Mouse (Mus musculus): ENCODE data around the gene Gabarapl2. TPM values are rescaled to one million over a fixed set of nuclear protein-coding genes. Genes with fewer than 3 reads are reported as not detected.

Gene Gabarapl2
- polyA plus RNA-seq, 1 experiment, result 94.9 TPM

- Histone ChIP-seq H3K4me1 (ENCODE audit: control insufficient read depth, insufficient read depth, low read length) (no peaks in the 10 kb centered on the region), H3K4me3 (ENCODE audit: insufficient read depth, low read length) (no peak overlapping the region), H3K27ac (ENCODE audit: insufficient read depth, low read depth, low read length) (no peak overlapping the region)
- no peak for TF ChIP-seq CTCF (IDR thresholded peaks at IDR 0.05; ENCODE audit: low read depth, low read length)
- TF ChIP-seq POLR2A (IDR thresholded peaks at IDR 0.05; ENCODE audit: borderline replicate concordance, low read depth, low read length), result no peak
Measured at GRCm38 (mm10) chr8:111982116-111982515, 41.6 kb downstream of the Gabarapl2 start.

GRCm38 (mm10) chr8:111984511-111984910 lies 44.0 kb downstream of the Gabarapl2 start:
- no peak overlapping the region for H3K27ac ChIP-seq (ENCODE audit: insufficient read depth, low read depth, low read length)
- no peak overlapping the region for H3K4me3 ChIP-seq (ENCODE audit: insufficient read depth, low read length)
- no peak for TF ChIP-seq POLR2A (IDR thresholded peaks at IDR 0.05; ENCODE audit: borderline replicate concordance, low read depth, low read length)
- TF ChIP-seq CTCF (IDR thresholded peaks at IDR 0.05; ENCODE audit: low read depth, low read length), result no peak
- H3K4me1 ChIP-seq (ENCODE audit: control insufficient read depth, insufficient read depth, low read length), result no peaks in the 10 kb centered on the region

GRCm38 (mm10) chr8:111989911-111990310 lies 49.4 kb downstream of the Gabarapl2 start:
- no peaks in the 10 kb centered on the region for H3K4me1 ChIP-seq (ENCODE audit: control insufficient read depth, insufficient read depth, low read length)
- no peak overlapping the region for H3K27ac ChIP-seq (ENCODE audit: insufficient read depth, low read depth, low read length)
- H3K4me3 ChIP-seq (ENCODE audit: insufficient read depth, low read length), result no peak overlapping the region
- TF ChIP-seq POLR2A (IDR thresholded peaks at IDR 0.05; ENCODE audit: borderline replicate concordance, low read depth, low read length), result no peak
- TF ChIP-seq CTCF (IDR thresholded peaks at IDR 0.05; ENCODE audit: low read depth, low read length), result peak; percentile 61

DNA sequence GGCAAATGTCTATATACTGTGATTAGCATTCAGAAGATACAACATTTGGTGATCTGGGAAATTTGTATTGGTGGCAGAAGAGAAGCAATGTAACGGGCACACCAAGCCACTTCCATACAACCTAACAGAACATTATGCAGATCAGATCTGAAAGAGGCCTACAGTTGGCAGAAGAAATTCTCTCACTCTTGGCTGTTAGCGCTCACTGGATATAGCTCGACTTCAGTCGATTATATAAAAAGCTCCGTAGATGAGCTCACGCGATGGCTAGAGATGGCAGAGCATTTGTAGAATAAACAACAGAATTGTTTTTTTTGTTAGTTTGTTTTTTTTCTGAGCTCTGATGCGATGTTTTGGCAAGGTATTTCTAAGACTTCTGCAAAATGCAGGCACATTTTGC lies 50.8 kb downstream of the Gabarapl2 start:
- Histone ChIP-seq H3K4me3 (ENCODE audit: insufficient read depth, low read length) (peak overlapping the region; percentile 90), H3K27ac (ENCODE audit: insufficient read depth, low read depth, low read length) (no peak overlapping the region), H3K4me1 (ENCODE audit: control insufficient read depth, insufficient read depth, low read length) (no peaks in the 10 kb centered on the region)
- TF ChIP-seq POLR2A (IDR thresholded peaks at IDR 0.05; ENCODE audit: borderline replicate concordance, low read depth, low read length), result no peak
- no peak for TF ChIP-seq CTCF (IDR thresholded peaks at IDR 0.05; ENCODE audit: low read depth, low read length)

DNA sequence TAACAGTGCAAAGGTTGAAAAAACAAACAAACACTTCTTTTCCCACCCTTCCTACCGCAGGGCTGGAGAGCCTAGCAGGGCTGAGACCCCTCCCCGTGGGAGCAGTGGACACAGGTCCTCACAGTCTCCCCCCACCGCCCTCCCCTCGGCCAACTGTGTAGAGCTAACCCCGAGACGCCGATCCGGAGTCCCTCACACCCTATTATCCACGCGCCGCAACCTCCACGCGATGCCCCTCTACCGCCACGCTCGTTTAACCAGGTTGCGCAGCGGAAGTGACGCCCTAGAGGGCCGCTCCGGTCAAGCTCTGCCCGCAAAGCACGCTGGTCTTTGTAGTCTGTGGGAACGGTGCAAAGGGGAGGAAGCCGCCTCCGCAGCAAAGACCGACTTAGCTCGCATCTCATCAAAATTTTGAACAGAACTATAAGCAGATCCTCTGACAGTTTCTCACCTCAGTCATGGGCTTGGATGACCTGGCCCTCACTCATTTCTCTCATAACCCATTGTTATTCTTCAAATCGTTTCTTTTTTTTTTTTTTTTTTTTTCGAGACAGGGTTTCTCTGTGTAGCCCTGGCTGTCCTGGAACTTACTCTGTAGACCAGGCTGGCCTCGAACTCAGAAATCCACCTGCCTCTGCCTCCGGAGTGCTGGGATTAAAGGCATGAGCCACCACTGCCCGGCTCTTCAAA lies 51.7 kb downstream of the Gabarapl2 start, which contains the start of gene Adat1:
TSS of gene Adat1 (minus strand) at position 290 of the 690 bp plus-strand sequence.
- Histone ChIP-seq H3K4me3 (ENCODE audit: insufficient read depth, low read length) (peak within 1 kb of the TSS; percentile 90), H3K27ac (ENCODE audit: insufficient read depth, low read depth, low read length) (no peak within 1 kb of the TSS), H3K4me1 (ENCODE audit: control insufficient read depth, insufficient read depth, low read length) (no peaks in the 10 kb centered on the region)
- no peak for TF ChIP-seq CTCF (IDR thresholded peaks at IDR 0.05; ENCODE audit: low read depth, low read length)
- TF ChIP-seq POLR2A (IDR thresholded peaks at IDR 0.05; ENCODE audit: borderline replicate concordance, low read depth, low read length), result no peak

DNA sequence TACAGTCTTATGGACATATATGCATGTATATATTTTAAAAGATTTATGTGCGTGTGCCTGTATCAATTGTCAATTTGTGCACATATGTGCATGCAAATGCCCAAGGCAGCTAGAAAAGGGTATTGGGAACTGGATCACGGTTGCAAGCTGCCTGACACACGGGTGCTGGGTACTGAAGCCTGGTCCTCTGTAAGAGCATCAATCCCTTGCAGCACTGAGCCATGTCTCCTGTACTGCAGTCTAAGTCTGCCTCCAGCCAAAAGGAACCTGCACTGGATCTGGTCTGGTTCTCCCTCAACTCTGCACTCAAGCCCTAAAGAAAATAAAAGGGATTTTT lies 52.2 kb downstream of the Gabarapl2 start:
- Histone ChIP-seq H3K4me3 (ENCODE audit: insufficient read depth, low read length) (no peak overlapping the region), H3K4me1 (ENCODE audit: control insufficient read depth, insufficient read depth, low read length) (no peaks in the 10 kb centered on the region), H3K27ac (ENCODE audit: insufficient read depth, low read depth, low read length) (no peak overlapping the region)
- TF ChIP-seq POLR2A (IDR thresholded peaks at IDR 0.05; ENCODE audit: borderline replicate concordance, low read depth, low read length), result no peak
- no peak for TF ChIP-seq CTCF (IDR thresholded peaks at IDR 0.05; ENCODE audit: low read depth, low read length)

Other genes with a start within 250 kb of the Gabarapl2 start
- gene Ctrb1, start 249.7 kb upstream of the Gabarapl2 start, polyA plus RNA-seq (2012; ENCODE audit: insufficient read depth, insufficient read length, missing spikeins), result not detected in 2 replicates
- gene Bcar1, start 196.9 kb upstream of the Gabarapl2 start, polyA plus RNA-seq (2012; ENCODE audit: insufficient read depth, insufficient read length, missing spikeins), result 0.40 and 0.56 TPM in 2 replicates
- gene Cfdp1, start 86.4 kb upstream of the Gabarapl2 start, polyA plus RNA-seq (2012; ENCODE audit: insufficient read depth, insufficient read length, missing spikeins), result 88.3 and 89.6 TPM in 2 replicates
- 2.6 and 3.3 TPM in 2 replicates for gene Tmem170, start 64.0 kb upstream of the Gabarapl2 start, polyA plus RNA-seq (2012; ENCODE audit: insufficient read depth, insufficient read length, missing spikeins)
- gene Chst5, start 30.3 kb upstream of the Gabarapl2 start, polyA plus RNA-seq (2012; ENCODE audit: insufficient read depth, insufficient read length, missing spikeins), result not detected in 2 replicates
- gene Tmem231, start 6.8 kb upstream of the Gabarapl2 start, polyA plus RNA-seq (2012; ENCODE audit: insufficient read depth, insufficient read length, missing spikeins), result 0.92 and 1.9 TPM in 2 replicates
- 2.4 and 3.1 TPM in 2 replicates for gene Adat1, start 51.6 kb downstream of the Gabarapl2 start, polyA plus RNA-seq (2012; ENCODE audit: insufficient read depth, insufficient read length, missing spikeins)
- gene Kars, start 70.6 kb downstream of the Gabarapl2 start, polyA plus RNA-seq (2012; ENCODE audit: insufficient read depth, insufficient read length, missing spikeins), result 45.6 and 53.8 TPM in 2 replicates
- 10.1 and 11.1 TPM in 2 replicates for gene Terf2ip, start 70.7 kb downstream of the Gabarapl2 start, polyA plus RNA-seq (2012; ENCODE audit: insufficient read depth, insufficient read length, missing spikeins)
- not detected in 2 replicates for gene Gm6793, start 74.3 kb downstream of the Gabarapl2 start, polyA plus RNA-seq (2012; ENCODE audit: insufficient read depth, insufficient read length, missing spikeins)